8 mouse cellular contexts compared by ENCODE assay signal in genomic region chr11:82746857-82747366, GRCm38 (mm10). TPM values are rescaled to one million over a fixed set of nuclear protein-coding genes. Genes with fewer than 3 reads are reported as not detected.
DNase-seq lines count a peak whose midpoint lies in the region; ATAC-seq lines count a peak whose summit lies in the region.

No protein-coding gene starts in this region.

- no peak overlapping the region for H3K27ac ChIP-seq in midbrain, embryonic 15.5 days
- no peak overlapping the region for H3K27ac ChIP-seq in hindbrain, embryonic 10.5 days

- no peak overlapping the region for H3K4me3 ChIP-seq in midbrain, embryonic 15.5 days
- no peak overlapping the region for H3K4me3 ChIP-seq in hindbrain, embryonic 10.5 days

- H3K9ac ChIP-seq in midbrain, embryonic 15.5 days = no peak overlapping the region

- 90% methylated on average over 8 of the region's 8 CpGs for WGBS in midbrain, embryonic 15.5 days
- 80% methylated on average over 8 of the region's 8 CpGs for whole genome bisulfite sequencing in hindbrain, embryonic 10.5 days

- no peaks in the 10 kb centered on the region for H3K36me3 ChIP-seq in midbrain, embryonic 15.5 days (replicated peaks)
- H3K36me3 ChIP-seq in hindbrain, embryonic 10.5 days = no peaks in the 10 kb centered on the region

- H3K4me1 ChIP-seq in midbrain, embryonic 15.5 days = no peaks in the 10 kb centered on the region
- no peaks in the 10 kb centered on the region for H3K4me1 ChIP-seq in hindbrain, embryonic 10.5 days (replicated peaks)

- no peaks in the 10 kb centered on the region for H3K9me3 ChIP-seq in midbrain, embryonic 15.5 days
- no peaks in the 10 kb centered on the region for H3K9me3 ChIP-seq in hindbrain, embryonic 10.5 days

- no peak overlapping the region for H3K4me2 ChIP-seq in midbrain, embryonic 15.5 days

- peak; percentile 78 for ATAC-seq in inflammation-experienced regulatory T-cells, adult 6 months
- no peak for ATAC-seq in midbrain, embryonic 15.5 days (replicated peaks)

- no peaks in the 10 kb centered on the region for H3K27me3 ChIP-seq in midbrain, embryonic 15.5 days (replicated peaks)
- no peaks in the 10 kb centered on the region for H3K27me3 ChIP-seq in hindbrain, embryonic 10.5 days (ENCODE audit: insufficient read depth, poor library complexity, severe bottlenecking)

- DNase-seq in adrenal gland, postnatal 10 days = peak; percentile 6
- DNase-seq in adrenal gland, postnatal 14 days = no peak
- DNase-seq in c-Kit-positive CD71-positive TER-119-positive erythroid progenitor cells, embryonic 14.5 days (ENCODE audit: low spot score) = peak; percentile 41
- DNase-seq in spleen, adult 18-20 months = peak; percentile 8 to 37
- no peak for DNase-seq in layer of hippocampus, adult 9-10 months (ENCODE audit: low spot score)
- no peak for DNase-seq in hindbrain, embryonic 10.5 days (ENCODE audit: low spot score)

RNA-seq across cellular contexts. Expression of gene Cct6b, which starts 17.2 kb away (rescaled TPM):
- under 1 TPM; 0.58 to 0.60 TPM for total RNA-seq in adrenal gland, postnatal 10 days (2021)
- 0.59 and 0.64 TPM in 2 replicates for total RNA-seq in adrenal gland, postnatal 14 days (2021)
- under 1 TPM in 2 of 3 experiments, not detected in 1; 0.32 to 0.42 TPM for polyA plus RNA-seq in inflammation-experienced regulatory T-cells, adult 6 months (2017; shearing (Covaris generic))
- polyA plus RNA-seq in midbrain, embryonic 15.5 days (2015; fragmentation: Nextera tagmentation; extraction: Ambion mirVana) = 0.11 and 0.56 TPM in 2 replicates
- 0.37 and 0.41 TPM in 2 replicates for polyA plus RNA-seq in hindbrain, embryonic 10.5 days (2016; fragmentation: Nextera tagmentation; extraction: Ambion mirVana)

RNA-seq across cellular contexts. Expression of gene Zfp830, which starts 17.2 kb away (rescaled TPM):
- 10 to 100 TPM; 17.7 to 20.8 TPM for total RNA-seq in adrenal gland, postnatal 10 days (2021)
- total RNA-seq in adrenal gland, postnatal 14 days (2021) = 20.1 and 21.7 TPM in 2 replicates
- 10 to 100 TPM; 28.4 to 41.9 (median 31.8) TPM for polyA plus RNA-seq in inflammation-experienced regulatory T-cells, adult 6 months (2017; shearing (Covaris generic))
- polyA plus RNA-seq in midbrain, embryonic 15.5 days (2015; fragmentation: Nextera tagmentation; extraction: Ambion mirVana) = 28.3 and 31.9 TPM in 2 replicates
- polyA plus RNA-seq in hindbrain, embryonic 10.5 days (2016; fragmentation: Nextera tagmentation; extraction: Ambion mirVana) = 31.6 and 35.8 TPM in 2 replicates

RNA-seq across cellular contexts. Expression of gene Lig3, which starts 34.0 kb away (rescaled TPM):
- 10 to 100 TPM; 19.8 to 22.1 TPM for total RNA-seq in adrenal gland, postnatal 10 days (2021)
- 22.0 and 22.5 TPM in 2 replicates for total RNA-seq in adrenal gland, postnatal 14 days (2021)
- 10 to 100 TPM; 14.6 to 22.5 (median 21.1) TPM for polyA plus RNA-seq in inflammation-experienced regulatory T-cells, adult 6 months (2017; shearing (Covaris generic))
- 27.4 and 29.1 TPM in 2 replicates for polyA plus RNA-seq in midbrain, embryonic 15.5 days (2015; fragmentation: Nextera tagmentation; extraction: Ambion mirVana)
- 43.2 and 44.1 TPM in 2 replicates for polyA plus RNA-seq in hindbrain, embryonic 10.5 days (2016; fragmentation: Nextera tagmentation; extraction: Ambion mirVana)

Comparison
In these comparisons a context has a peak if more than half of its experiments do, and no peak if none do; other contexts are left out.
1. DNase-seq: peak in adrenal gland, postnatal 10 days (single experiment), c-Kit-positive CD71-positive TER-119-positive erythroid progenitor cells, embryonic 14.5 days (single experiment) and spleen, adult 18-20 months (2 of 2); none in adrenal gland, postnatal 14 days (single experiment), layer of hippocampus, adult 9-10 months (single experiment) and hindbrain, embryonic 10.5 days (single experiment).